Mouse (Mus musculus) T-helper 1 cell (primary cell): ENCODE data around the gene Ccnd1.

ENCODE experiments used
- in situ Hi-C: fragments of 300-600 bp; cut with MboI, MseI; formaldehyde crosslinking; loops from one replicate; pipeline ENCODE4 v1.15.1; 2025; ENCODE audit warnings: high pct_unique_total_duplicates

The Ccnd1 gene

GRCm38 (mm10) chr7:144939344-144940002 lies at the start of gene Ccnd1:
Gene Ccnd1 (minus strand): TSS chr7:144939925.
- in situ Hi-C loops, result loop anchor here (5.0 kb wide), 2 partner anchors 168 to 303 kb away; no protein-coding TSS in a partner anchor

- in situ Hi-C loops, result no loop called here
Measured at GRCm38 (mm10) chr7:144988856-144989255, 49.1 kb upstream of the Ccnd1 start.

- in situ Hi-C loops, result no loop called here
Measured at GRCm38 (mm10) chr7:144985100-144985499, 45.4 kb upstream of the Ccnd1 start.

GRCm38 (mm10) chr7:144982358-144983110 lies 42.8 kb upstream of the Ccnd1 start:
- in situ Hi-C loops, result no loop called here

DNA sequence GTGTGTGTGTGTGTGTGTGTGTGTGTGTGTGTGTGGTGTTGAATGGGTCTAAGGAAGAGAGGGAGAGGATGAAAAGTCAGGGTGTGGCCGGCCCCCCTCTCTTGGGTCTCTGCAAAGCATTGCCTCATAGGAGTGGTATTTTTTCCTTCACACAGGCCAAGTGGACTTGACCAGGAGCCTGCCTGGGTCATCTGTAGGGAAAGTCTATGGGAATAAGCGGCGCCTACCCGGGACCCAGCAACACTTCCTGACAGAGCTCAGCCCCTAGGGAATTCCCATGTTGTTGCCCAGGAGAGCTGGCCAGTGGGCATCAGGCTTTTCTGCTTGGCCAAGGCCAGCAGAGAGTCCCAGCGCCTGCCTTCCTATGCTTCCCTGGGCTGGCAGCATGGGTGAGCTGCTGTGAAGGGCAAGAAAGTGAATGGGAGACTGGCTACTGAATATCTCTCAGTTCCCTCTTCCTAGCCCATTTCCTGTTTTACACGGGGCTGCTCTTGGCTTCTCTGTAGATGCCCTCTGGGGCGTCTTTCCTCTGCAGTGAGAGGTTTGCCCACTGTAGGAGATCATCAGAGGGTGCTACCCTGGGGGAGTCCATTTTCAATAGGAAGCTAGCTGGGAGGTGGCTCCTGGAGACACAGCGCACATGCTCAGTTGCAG lies 41.8 kb upstream of the Ccnd1 start:
- in situ Hi-C loops, result no loop called here

DNA sequence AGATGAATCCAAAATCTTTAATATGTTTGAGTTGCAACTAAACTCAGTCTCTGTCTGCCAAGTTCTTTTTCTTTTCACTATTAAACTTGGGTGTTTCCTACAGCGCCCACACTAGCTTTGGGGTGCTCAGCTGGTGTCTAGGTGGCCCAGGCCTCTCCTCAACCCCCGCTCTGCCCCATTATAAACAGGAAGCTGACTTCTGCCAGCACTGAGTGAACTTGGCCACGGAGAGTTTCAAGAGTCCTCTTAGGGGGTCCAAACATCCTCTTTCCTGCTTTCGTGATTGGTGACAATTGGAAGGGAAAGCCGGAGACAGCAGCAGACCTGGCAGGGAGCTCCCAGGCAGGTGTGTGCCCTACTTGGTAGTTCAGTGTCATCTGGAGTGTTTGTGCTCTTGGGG lies 40.1 kb upstream of the Ccnd1 start:
- in situ Hi-C loops, result no loop called here

GRCm38 (mm10) chr7:144977121-144977520 lies 37.4 kb upstream of the Ccnd1 start:
- in situ Hi-C loops, result no loop called here

GRCm38 (mm10) chr7:144973461-144973860 lies 33.7 kb upstream of the Ccnd1 start:
- in situ Hi-C loops, result no loop called here

- in situ Hi-C loops, result no loop called here
Measured at GRCm38 (mm10) chr7:144971769-144972168, 32.0 kb upstream of the Ccnd1 start.

DNA sequence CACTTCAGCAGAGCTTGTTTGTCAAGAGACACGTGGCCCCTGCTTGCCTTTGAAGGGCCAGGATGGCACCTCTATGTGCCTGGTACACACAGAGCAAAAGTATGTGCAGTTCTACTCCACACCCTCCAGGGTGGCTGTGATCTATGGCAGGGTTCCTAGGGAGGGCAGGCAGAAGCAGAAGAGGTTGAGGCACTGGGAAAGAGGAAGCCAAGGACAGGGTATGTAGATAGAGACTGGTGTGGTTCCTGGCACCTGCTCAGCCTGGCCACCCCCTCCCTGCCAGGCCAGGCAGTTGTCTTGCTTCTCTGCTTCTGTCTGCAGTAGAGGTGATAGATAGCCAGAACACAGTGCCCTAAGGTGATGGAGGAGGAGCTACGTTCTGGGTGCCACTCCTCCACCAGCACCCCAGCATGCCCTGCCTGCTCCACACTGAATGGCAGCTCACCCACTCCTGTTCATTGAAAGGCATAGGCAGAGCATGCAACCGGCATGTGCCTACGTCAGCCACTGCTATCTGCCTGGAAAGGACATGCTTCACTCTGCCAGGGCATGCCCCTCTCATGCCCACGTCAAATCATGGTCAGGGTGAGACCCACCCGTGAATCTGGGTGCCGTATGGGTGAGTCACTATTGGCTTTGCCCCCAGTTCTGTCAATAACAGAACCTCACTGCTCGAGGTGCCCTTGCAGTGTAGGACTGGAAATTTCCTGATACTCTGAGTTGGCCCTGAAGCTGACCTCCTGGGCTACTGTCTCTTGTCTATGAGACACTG lies 31.5 kb upstream of the Ccnd1 start:
- in situ Hi-C loops, result no loop called here

DNA sequence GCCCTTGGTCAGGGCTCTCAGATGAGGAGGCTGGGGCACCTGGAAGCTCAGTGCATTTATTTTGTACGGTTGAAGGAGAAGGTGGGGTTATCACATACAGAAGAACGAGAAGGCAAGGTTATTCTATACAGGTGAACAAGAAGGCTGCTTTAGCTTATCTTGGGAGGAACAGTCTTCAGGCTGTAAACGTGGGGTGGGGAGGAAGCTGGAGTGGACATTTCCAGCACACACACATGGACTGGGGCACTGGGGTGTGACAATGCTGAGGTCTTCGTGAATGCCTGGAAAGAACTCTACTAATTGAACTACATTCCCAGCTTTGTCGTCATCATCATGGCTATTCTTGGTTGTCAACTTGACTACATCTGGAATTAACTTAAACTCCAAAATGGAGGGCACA lies 26.2 kb upstream of the Ccnd1 start:
- in situ Hi-C loops, result no loop called here

DNA sequence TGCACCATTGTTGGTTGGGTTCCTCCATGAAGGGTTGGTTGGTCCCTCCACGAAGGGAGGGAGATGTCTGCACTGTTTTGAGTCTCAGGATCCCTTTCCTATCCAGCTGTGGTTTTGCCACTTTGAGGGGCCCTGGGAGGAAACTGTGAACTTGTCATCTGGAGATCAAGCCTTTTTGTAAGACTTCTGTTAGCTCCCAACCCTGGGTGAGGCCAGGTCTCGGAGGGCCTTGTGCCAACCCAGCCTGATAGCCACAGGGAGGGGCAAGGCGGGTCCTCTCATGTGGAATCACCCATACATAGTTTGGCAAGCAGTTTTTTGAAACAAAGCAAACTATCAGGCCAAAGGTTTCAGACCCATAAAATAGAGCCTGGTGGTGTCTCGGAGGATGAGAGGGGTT lies 24.6 kb upstream of the Ccnd1 start:
- in situ Hi-C loops, result no loop called here

DNA sequence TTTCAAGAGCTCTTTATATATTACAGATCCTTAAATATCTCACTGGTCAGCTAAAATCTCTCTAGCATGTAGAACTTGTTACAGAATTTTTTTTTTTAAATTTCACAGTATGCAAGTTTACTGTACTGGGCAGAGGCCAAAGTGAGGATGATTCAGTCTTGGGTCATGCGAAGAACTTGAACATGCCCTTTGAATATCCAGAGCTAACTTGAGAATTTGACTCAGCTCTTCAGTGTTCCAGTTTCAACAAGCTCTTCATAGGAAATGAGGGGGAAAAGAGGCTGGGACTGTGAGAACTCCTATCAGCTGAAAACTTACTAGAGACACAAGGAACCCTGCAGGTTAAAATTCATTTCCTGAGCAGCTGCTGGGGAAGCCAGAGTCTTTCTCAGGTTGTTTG lies 24.2 kb upstream of the Ccnd1 start:
- in situ Hi-C loops, result no loop called here

DNA sequence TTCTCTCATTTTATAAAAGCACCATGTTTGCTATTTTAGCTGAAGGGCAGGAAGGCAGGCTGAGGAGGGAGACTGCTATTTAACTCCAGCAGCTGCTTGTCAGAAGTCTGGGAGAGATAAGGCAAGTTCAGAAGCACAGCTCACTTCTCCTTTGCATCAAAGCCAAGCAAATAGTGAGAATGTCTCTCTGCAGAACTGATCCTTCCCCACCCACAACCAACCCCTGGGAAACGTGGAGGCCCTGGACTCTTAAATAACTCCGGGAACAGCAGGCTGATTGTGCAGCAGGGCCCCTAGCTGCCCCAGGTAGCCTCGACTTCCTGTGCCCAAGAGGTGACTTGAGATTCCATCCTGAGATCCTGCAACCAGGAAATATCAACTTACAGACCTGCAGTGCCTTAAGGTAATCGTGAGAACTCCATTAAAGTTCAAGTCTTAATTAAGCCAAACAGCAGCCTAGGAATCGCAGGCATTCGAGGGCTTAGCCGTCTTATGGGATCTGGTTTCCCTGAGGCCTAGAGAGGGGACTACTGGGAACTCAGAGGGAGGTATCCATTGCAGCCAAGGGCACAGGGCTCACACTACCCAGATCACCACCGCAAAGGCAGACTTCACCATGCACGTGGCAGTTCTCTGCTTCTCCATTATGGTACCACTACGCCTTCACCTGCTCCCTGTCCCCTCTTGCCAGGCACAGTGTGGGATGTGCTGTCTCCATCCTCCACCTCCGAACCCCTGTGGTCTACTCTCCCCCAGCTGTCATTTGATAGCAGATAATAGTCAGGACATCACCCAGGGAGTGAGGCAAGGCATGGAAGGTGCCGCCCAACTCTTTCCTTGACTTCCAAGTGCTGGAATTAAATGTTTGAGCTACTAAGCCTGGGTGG lies 19.0 kb upstream of the Ccnd1 start:
- in situ Hi-C loops, result no loop called here

DNA sequence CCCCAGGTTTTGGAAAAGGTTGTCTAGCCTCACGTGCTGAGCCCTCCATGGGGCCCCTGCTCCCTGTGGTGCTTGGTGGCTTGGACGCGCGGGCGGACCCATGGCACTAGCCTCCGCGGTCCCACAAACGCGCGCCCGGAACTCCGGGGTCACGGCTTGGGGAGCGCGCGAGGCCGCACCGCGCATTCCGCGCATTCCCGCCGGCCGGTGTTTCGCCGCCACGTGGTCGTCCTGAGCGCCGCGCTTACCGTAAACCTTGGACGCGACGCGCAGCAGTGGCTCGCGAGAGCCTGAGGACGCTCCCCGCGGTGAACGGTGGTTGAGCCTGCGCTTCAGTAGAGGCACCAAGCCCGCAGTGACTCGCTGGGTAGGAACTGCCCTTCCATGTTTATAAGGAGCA lies 3.5 kb upstream of the Ccnd1 start:
- in situ Hi-C loops, result no loop called here

GRCm38 (mm10) chr7:144942744-144943135 lies 3.0 kb upstream of the Ccnd1 start:
- in situ Hi-C loops, result no loop called here

GRCm38 (mm10) chr7:144942071-144942743 lies 2.5 kb upstream of the Ccnd1 start:
- in situ Hi-C loops, result no loop called here

DNA sequence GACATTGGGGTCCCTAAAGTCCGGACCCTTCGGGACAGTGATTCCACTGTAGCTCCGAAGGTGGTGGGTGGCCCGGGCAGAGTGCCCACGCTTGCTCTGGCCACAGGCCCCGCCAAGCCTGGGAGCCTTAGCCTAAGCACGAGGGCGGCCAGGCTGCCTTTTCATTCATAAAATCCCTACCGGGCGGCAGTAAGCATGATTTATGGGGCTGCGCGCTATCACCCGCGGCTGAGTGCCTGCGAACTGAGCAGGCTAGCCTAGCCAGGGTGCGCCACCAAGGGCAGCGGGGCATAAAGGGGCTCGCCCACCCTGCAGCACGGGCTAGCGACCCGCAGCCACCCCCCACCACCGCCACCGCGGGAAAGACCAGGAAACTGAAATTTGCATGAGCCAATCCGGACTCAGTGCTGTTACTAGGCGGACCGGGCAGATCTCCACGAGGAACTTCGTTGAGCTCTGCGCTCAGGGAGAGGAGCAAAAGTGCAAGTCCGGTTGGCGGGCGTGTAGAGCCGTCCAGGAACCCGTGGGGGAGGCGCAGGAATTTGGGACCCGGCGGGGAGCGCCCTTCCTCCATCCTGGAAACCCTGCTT lies 1.6 kb upstream of the Ccnd1 start:
- in situ Hi-C loops, result no loop called here

- in situ Hi-C loops, result no loop called here
Measured at GRCm38 (mm10) chr7:144940585-144940984, 860 bp upstream of the Ccnd1 start.

- in situ Hi-C loops, result no loop called here
Measured at GRCm38 (mm10) chr7:144940003-144940571, 362 bp upstream of the Ccnd1 start.
